Mouse (Mus musculus): ENCODE results near the gene Ache.

Ache gene

DNA sequence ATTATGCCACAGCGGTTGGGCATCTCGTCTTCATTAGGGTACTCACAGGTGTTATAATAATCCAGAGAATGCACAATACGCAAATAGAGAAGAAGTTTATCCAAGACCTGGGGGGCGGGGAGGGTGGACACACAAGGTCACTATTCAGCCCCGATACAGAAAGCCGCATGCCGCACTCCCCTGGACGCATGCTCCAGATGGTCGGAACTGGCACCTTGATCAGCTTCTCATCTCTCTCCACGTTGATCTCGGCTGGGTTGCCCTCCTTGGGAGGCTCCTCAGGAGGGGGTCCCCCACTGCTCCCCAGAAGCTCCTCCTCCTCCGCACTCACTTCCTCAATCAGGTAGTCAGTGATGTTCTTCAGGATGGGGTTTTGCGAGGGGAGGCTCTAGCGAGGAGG lies 9.8 kb downstream of the Ache start:
- no peak for DNase-seq

DNA sequence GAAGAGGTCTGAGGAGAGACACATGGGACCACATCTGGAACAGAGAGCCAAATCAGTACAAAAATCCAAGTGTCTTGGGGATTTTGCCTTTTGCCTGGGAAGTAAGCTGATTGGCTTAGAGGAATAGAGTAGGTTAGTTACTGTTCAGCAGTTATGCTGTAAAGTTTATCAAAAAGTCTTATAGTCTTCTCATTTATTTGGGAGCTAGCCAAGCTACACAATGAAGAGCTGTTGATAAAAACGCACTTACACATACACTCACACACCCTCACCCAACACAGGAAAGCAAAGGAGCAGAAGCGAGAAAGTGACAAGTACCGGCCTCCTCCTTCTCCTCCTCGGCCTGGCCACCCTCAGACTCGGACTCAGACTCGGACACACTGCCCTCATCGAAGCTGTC lies 11.9 kb downstream of the Ache start:
- no peak for DNase-seq

GRCm38 (mm10) chr5:137301253-137301652 lies 13.9 kb downstream of the Ache start:
- no peak for DNase-seq

DNA sequence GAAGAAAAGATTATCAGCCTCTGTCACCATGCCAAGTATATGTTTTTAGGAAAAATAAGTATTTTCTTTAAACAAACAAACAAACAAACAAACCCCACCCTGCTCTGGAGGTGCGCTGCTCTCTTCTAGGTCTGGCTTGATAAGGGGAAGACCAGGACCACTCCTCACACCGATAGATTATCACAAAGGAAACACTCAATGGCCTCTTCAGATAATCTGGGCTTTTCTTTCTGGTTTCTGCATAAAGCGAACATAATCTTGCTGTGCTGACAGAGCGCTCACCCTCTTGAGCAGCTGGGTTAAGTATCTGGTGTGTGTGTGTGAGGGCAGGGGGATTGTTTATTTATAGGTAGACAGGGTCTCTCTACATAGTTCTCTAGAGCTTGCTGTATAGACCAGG lies 16.3 kb downstream of the Ache start:
- no peak for DNase-seq

GRCm38 (mm10) chr5:137304165-137304564 lies 16.8 kb downstream of the Ache start:
- no peak for DNase-seq

DNA sequence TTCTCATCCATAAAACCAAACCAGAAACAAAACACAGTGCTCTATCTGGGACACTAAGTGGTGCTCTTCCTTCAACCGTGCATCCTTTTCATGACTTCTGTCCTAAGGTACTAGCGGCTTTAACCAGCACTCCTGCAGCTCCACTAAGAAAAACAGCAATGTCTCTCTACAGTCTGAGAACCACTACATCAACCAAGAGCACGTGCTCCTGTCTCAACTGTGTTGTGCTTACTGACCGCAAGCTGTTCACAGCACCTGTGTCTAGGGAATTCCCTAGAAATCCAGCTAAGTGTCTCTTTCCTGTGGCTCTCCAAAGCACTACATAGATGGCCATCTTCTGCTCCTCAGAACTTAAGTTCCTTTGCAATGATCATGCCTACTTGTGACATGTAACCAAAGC lies 17.5 kb downstream of the Ache start:
- no peak for DNase-seq

DNA sequence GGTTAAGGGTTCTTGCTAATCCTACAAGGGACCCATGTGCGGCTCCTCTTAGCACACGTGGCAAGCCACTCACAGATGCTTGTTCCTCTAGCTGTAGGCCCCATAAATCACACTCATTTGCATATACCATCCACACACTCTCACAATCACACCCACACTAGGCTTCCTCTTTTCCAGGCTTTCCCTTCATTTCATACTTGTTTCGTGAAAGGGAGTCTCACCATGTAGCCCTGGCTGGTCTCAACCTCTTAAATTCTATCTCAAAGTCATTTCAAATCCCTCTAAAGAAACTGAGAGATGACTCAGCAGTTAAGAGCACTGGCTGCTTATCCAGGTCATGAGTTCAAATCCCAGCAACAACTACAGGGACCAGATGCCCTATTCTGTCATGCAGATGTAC lies 18.5 kb downstream of the Ache start:
- DNase-seq, result no peak

DNA sequence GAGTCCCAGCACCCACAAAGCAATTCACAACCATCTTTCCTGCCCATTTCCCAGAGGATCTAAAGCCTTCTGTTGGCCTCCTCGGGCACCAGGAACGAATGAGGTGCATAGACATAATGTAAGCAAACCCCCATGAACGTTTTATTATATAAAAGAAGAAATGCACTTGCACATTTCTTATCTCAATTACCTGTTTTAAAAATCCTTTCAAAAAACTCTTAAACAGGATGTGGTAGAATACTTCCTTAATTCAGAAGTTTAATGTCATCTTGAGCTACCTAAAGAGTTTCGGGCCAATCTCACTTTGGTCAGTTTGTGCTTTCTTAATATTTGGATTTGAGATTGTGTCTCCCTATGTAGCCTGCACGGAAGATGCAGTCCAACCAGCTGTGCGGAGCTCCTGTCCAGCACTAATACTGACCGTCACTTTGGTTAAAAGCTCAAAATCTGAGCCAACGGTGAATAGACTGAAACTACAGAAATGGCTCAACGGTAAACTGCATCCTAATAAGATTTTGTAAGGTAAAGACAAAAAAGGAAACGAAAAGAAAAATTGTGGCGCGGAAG lies 19.2 kb downstream of the Ache start:
- no peak for DNase-seq

DNA sequence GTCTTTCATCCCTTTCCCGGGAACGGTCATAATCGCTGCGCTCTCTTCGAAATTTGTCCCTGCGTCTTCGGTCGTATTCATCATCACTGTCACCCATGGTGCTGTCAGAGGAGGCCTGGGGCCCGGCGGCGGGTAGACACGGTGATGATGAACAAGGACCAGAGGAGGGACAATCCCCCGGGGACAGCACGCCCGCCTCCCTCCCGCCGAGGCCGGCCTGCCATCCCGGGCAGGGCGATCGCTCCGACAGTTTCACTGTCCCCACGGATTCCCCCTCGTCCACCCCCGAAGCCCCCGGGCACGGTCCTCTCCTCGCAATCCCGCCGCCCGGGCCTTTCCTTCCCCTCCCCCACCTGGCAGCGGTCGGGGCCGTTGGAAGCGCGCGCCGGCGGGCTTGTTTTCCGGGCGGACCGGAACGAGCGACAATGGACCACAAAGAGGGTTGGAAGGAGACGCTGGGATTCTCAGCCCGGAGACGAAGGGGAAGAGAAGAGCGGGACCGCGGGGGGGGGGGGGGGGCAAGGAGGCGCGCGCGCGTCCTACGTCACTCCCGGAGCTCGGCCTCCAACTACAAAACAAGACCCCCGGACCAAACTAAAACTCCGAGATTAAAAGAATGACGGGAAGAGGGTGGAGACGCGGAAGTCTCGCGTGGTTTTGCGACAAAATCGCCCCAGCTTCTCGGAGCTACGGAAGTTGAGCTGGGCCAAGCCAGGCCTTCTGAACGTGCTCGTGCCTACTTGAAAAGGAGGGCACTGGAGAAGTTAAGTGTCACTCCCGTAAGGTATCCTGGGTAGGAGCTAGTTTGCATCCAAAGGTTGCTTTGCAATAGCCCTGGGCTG lies 20.0 kb downstream of the Ache start, which contains the start of gene Srrt:
Srrt (minus strand) TSS at position 604 of the 842 bp plus-strand sequence.
- peak; percentile 91 for DNase-seq

DNA sequence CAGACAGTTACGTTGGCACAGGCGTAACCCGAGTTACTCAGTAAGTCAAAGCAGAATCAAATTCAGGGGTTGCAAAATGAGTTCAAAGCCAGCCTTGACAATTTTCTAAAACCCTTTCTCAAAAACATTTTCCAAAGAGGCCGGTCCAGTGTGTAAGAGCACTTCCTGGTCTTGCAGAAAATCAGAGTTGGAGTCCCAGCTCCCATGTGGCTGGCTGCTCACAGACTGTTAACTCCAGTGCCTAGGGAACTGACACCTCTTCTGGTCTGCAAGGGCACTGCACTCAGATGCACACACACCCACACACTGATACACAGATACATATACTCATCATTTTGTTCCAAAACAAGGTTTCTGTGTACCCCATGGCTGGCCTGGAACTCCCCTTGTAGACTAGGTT lies 21.0 kb downstream of the Ache start:
- no peak for DNase-seq

DNA sequence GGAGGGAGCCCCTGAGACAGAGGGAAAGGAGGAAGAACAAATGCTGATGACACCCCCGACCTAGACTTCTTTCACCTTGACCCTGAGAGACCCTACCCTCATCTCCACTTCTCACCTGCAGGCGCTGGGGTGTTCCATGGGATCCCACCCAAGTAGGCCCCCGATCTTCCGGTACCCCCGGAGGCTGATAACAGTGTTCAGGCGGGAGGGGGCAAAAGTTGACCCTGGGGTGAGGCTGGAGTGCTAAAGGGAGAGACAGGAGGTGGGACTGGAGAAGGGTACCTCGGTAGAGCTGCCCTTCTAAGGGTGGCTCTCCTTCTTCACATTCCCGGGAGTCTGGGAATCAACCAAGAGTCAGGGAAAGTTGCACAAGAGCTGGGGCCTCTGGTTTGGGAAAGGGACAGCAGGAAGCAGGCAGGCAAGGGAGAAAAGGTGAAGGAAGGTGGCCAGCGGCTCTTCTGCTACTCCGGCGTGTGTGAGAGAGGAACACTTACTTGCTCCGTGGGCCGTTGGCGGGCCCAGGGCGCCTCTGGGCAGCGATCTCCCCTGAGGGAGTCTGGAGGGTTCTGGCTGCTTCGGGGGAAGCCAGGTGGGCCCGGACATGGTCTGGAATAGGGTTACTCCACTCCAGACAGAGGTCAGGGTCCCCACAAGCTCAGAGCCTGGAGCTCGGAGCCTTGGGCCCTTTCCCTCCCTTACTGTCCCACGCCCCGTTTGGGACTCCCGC lies 26.3 kb downstream of the Ache start:
- no peak for DNase-seq

GRCm38 (mm10) chr5:137314193-137315083 lies 27.1 kb downstream of the Ache start, which contains the start of gene Trip6:
Gene Trip6, minus strand, starts transcription at chr5:137314404.
- peak; percentile 85 for DNase-seq

DNA sequence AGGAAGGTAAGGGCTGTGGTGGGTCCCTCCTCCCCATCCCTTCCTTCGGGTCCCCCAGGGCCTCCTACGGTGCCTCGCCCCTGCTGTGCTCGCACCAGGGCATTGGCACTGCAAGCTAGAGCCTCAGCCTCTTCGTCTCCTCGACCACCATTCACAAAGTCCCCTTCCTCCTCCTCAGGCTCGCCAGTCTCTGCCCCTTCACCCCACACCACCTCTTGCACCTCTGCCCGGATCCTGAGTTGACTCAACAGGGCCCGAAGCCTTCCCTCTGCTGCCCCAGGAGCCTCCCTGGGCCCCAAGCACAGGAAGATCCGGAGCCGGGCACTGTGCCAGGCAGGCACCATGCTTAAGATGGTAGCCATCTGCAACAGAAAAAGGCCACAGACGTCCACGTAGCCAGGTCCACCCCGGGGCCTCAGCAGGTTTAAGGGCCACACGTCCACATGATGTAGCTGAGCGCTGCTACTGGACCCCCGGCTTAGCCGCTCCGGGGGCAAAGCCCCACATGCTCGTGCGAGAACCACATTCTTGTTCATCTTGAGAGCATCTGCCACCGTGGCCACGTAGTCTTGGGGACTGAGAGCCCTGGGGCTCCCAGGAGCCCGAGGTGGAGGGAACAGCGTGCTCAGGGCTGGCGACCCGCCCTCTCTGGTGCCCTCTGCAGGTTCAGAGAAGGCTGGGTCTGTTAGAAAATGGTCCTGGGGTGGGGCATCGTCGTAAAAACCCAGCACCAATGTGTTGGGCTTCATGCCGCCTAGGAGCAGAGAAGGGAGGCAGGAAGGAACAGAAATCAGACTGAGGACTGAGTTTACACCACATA lies 28.0 kb downstream of the Ache start:
- DNase-seq, result no peak

DNA sequence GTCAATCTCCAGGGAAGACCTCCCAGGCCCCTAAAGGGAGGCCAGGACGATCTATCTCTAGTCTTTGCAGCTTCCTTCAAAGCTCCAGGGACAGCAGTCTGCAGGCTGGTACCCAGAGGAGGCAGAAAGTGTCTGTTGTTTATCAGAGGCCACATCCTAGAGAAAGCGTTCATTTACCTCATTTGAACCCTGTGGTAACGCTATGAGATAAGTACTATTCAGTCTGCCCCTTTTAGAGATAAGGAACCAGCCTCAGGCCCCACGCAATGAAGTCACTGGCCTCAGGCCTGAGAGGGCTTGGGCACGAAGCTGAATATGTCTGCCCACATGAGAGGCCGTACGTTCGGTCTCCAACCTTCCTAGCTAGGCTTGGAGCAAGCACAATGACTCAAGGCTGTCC lies 30.0 kb downstream of the Ache start:
- no peak for DNase-seq

DNA sequence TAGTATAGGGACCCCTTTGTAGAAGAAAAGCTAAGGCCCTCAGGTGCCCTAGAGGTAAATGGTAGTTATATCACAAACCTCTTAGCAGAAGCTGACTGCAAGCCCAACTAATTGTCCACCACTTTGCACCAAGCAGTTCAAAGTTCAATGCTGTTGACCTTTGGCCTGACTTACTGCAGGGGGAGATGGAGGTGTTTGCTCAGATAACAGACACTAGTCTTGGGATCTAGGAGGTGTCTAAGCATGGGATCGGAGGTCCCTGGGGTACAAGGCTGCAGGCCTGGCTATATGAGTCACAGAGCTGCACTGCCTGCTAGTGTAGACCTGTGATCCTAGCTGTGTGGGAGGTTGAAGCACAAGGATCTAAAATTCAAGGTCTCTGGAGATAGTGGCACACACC lies 31.3 kb downstream of the Ache start:
- peak; percentile 67 for DNase-seq

DNA sequence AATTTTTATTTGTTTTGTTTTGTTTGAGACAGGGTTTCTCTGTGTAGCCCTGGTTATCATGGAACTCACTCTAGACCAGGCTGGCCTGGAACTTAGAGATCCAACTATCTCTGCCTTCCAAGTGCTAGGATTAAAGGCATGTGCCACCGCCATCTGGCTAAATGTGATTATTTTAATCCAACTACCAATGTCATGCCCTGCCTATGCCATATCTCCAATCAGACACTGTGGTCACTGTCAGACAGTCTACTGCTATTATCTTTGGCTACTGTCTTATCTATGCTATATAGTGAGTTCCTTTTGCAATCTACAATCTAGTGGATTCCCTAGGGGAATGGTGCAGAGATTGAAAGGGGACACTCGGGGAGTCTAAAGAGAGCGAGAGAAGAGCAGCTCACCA lies 33.7 kb downstream of the Ache start:
- no peak for DNase-seq

- DNase-seq, result no peak
Observed at GRCm38 (mm10) chr5:137330910-137331309, 43.6 kb downstream of the Ache start.

GRCm38 (mm10) chr5:137332857-137333511 lies 45.7 kb downstream of the Ache start:
- no peak for DNase-seq

DNA sequence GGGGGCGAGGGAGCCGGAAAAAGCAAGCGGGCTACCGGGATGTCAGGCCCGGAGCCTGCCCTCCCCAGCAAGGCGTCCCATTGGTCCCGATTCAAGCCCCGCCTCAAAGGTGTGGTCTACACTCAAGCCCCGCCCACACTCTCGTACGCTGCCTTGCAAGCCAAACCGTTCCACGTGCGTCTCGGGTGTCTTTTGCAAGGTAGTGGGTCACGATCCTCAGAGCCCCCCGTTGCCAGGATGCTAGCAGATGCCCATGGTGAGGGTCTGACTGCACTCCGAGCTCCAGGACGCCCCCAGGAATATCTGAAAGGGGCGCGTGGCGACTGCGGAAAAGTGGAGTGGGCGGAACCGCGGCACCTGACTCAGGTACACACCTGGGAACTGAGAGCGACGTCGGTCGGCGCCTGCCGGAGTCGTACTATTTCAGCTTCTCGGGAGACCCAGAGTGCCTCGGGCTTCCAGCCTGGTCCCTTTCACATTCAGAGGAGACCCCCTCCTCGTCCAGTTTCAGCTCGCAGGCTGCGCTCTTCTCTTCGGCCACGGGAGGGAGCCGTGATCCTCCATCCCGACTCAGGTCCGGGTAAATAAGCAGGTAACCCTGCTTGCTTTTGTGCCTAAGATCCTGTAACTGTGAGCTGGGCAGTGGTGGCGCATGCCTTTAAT lies 46.3 kb downstream of the Ache start, which contains the start of gene Slc12a9:
Slc12a9 (minus strand) TSS at position 86 of the 663 bp plus-strand sequence.
- DNase-seq, result peak; percentile 95

- DNase-seq, result no peak
Observed at GRCm38 (mm10) chr5:137334317-137334716, 47.0 kb downstream of the Ache start.

DNA sequence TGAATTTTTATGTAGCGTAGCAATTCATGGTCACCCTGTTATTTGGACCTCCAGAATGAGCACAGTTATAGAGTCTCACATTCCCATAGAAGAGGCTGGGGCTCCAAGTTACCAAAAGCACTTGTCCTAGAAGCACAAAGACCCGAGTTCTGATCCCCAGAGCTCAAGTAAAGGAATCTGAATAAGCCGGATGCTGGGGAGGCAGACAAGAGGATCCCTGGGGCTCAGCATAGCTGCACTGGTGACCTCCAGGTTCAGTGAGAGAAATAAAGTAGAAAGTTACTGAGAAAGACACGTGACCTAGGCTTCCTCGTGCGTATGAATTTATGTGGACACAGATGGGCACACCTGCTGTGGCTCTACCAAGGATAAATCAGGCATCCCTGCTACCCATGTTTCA lies 47.7 kb downstream of the Ache start:
- no peak for DNase-seq
